Mouse (Mus musculus): ENCODE measurements at regions not wholly inside any gene's neighbourhood (a gene's known extent, or its start where the extent isn't known, plus 50 kb on each side); places are given as distances from the start of the nearest gene placed in this dataset.
"Not testable (repeated sequence)": the region's sequence is repeated elsewhere in the genome, so short reads cannot be mapped to it uniquely, and the experiment has no call there.

DNA sequence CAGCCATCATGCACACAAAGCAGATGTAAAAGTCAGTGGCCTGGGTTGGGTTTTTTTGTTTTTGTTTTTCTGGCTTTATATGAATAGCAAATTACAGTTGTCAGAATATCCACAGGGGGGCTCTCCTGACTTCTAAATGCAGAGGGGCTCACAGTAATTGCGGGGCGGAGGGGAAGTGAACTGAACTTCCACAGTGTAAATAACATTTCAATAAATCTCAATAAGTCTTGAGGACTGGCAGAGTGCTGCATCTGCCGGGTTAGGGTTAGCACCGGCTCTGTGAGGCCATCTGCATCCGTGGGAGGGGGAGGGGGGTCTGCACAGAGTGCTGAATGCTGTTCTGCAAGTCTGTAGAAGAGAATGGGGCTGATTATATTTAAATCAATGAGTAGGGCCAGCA lies 50.3 kb upstream of the Arl4c start:
- in situ Hi-C loops (cut with MboI, MseI), result loop anchor here (25.0 kb wide), 1 partner anchor 565 kb away; no protein-coding TSS in a partner anchor

- in situ Hi-C loops (cut with MboI, MseI), result loop anchor here (25.0 kb wide), 1 partner anchor 569 kb away; no protein-coding TSS in a partner anchor
These were observed 54.6 kb upstream of the Arl4c start for GRCm38 (mm10) chr1:88756658-88757057.

GRCm38 (mm10) chr1:88757162-88757561 lies 55.1 kb upstream of the Arl4c start:
- in situ Hi-C loops (cut with MboI, MseI), result loop anchor here (25.0 kb wide), 1 partner anchor 570 kb away; no protein-coding TSS in a partner anchor

- in situ Hi-C loops (cut with MboI, MseI), result loop anchor here (25.0 kb wide), 1 partner anchor 570 kb away; no protein-coding TSS in a partner anchor
These were observed 55.7 kb upstream of the Arl4c start for GRCm38 (mm10) chr1:88757746-88758145.

DNA sequence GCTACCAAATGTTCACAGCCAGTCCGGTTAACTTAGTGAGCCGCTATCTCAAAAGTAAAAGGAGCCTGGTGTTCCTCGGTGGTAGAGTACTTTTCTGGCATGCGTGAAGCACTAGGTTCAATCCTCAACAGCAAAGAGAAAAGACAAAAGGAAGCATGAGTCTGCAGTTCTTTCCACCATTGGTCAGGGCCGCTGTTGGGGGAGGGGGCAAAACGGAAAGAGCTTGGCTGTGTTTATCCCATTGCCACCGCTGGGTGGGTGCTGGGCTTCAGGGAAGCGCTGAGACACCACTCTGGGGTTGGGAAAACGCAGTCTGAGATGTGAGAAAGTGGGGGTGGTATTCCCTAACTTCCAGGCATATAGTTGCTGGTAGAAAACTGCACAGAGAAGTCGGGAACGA lies 58.6 kb upstream of the Arl4c start:
- in situ Hi-C loops (cut with MboI, MseI), result loop anchor here (25.0 kb wide), 1 partner anchor 573 kb away; no protein-coding TSS in a partner anchor

GRCm38 (mm10) chr1:88761121-88761520 lies 59.1 kb upstream of the Arl4c start:
- in situ Hi-C loops (cut with MboI, MseI), result loop anchor here (25.0 kb wide), 1 partner anchor 574 kb away; no protein-coding TSS in a partner anchor

- in situ Hi-C loops (cut with MboI, MseI), result loop anchor here (25.0 kb wide), 1 partner anchor 577 kb away; no protein-coding TSS in a partner anchor
These were observed 61.8 kb upstream of the Arl4c start for GRCm38 (mm10) chr1:88763725-88764364.

- in situ Hi-C loops (cut with MboI, MseI), result loop anchor here (25.0 kb wide), 1 partner anchor 577 kb away; no protein-coding TSS in a partner anchor
These were observed 62.5 kb upstream of the Arl4c start for GRCm38 (mm10) chr1:88764478-88764877.

- in situ Hi-C loops (cut with MboI, MseI), result loop anchor here (25.0 kb wide), 1 partner anchor 1290 kb away; no protein-coding TSS in a partner anchor
These were observed 75.0 kb upstream of the Arl4c start for GRCm38 (mm10) chr1:88777009-88777408.

DNA sequence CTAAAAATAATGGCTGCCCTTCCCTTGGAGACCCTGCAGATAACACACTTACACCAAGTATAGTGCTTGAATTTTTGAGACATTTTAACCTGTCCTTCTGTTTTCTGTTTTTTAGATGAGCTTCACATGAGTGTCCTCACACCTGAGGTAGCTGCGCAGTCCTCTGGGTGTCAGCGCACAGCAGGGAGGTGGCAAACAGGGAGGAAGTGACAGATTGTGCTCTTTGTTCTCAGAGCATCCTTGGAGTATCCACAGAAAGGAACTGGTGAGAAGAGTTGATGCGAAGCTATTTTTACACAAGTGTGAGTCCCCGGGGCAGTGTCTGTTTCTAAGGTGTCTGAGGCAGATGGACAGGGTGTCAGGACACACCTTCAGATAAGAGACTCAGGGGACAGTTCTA lies 78.2 kb upstream of the Arl4c start:
- in situ Hi-C loops (cut with MboI, MseI), result loop anchor here (25.0 kb wide), 1 partner anchor 1293 kb away; no protein-coding TSS in a partner anchor

DNA sequence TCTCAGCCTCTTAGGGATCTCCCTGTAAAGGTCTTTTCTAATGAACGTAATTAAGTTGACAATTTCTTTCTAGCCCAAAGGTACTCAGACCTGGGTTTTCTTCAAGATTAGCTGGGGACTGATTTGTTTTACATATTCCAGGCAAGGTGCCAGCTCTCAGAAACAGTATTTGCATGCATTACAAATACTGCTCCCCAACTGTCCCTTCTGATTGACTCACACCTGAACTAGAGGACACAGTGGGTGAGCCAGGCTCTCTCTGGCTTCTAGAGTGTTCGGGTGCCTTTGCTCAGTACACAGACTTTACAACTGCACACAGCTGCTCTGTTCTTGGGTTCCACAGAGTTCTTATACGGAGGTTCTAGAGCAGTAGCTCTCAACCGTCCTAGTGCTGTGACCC lies 81.1 kb upstream of the Arl4c start:
- in situ Hi-C loops (cut with MboI, MseI), result loop anchor here (25.0 kb wide), 1 partner anchor 1296 kb away; no protein-coding TSS in a partner anchor

DNA sequence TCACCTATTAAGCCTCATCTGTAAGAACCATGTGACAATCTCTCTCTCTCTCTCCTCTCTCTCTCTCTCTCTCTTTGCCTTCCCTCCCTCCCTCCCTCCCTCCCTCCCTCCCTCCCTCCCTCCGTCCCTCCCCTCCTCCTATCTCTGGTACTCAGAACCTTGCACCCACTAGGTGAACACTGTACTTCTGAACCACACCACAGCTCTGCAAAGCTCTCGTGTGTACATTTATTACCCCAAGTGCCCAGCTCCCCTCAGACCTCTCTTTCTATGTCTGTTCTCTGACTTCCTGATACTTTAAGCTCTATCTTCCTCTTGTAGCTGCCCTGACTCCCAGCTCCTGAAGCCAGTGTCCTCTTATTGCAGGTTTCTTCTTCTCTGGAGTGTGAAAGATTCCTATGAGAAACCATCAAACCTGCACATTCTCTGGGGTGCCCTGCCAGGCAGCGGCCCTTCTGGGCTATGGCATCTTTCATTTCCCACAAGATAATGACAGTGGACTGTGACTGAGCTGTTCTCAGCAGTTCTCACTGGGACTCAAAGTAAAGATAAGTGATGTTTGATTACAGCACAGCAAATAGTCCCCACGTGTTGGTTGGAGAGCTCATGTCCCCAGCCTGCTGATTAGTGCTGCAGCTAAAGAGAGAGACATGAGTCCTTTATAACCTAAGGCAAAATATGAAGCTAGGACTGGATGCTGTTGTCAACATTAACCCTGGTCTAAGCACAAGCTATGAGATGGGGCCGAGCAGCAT lies 83.0 kb upstream of the Arl4c start:
- in situ Hi-C loops (cut with MboI, MseI), result loop anchor here (25.0 kb wide), 1 partner anchor 1298 kb away; no protein-coding TSS in a partner anchor

DNA sequence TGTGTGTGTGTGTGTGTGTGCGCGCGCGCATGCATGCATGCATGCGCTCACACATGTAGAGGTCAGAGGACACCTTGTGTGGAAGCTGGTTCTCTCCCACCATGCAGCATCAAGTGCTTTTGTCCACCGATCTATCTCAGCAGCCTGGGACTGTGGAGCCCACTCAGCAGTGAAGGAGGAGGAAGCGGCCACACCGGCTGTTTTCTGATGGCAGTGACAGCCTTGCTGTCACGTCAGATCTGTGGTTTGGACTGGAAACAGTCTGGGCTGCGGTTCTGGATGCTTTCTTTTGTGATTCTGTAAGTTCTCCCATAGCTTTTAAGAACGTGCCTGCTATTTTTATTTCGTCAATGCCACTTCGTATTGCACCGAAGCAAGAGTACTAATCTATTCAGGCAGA lies 84.0 kb upstream of the Arl4c start:
- in situ Hi-C loops (cut with MboI, MseI), result loop anchor here (25.0 kb wide), 1 partner anchor 1299 kb away; no protein-coding TSS in a partner anchor

GRCm38 (mm10) chr1:88790674-88791073 lies 88.7 kb upstream of the Arl4c start:
- in situ Hi-C loops (cut with MboI, MseI), result loop anchor here (25.0 kb wide), 1 partner anchor 1303 kb away; no protein-coding TSS in a partner anchor

GRCm38 (mm10) chr1:88794926-88795325 lies 92.9 kb upstream of the Arl4c start:
- in situ Hi-C loops (cut with MboI, MseI), result loop anchor here (25.0 kb wide), 1 partner anchor 1308 kb away; no protein-coding TSS in a partner anchor

DNA sequence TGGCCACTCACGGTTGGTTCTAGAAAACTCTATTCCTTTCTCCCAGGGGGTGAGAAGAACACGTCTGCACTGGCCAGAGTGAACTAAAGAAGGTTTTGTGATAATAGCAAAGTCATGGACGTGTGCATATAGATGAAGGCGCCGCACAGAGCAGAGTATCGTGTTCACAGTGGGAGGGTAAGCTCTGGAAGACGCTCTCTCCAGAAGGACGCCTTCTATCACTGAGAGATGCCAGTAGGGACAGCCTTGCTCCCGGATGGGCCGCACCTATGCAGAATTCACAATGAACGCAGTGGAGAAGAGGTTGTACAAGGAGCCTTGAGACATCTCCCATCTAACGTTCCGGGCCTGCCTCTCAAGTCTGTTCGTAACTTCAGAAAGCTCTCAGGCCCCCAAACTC lies 96.5 kb upstream of the Arl4c start:
- in situ Hi-C loops (cut with MboI, MseI), result loop anchor here (25.0 kb wide), 1 partner anchor 1311 kb away; no protein-coding TSS in a partner anchor

GRCm38 (mm10) chr1:88798874-88799273 lies 96.9 kb upstream of the Arl4c start:
- in situ Hi-C loops (cut with MboI, MseI), result loop anchor here (25.0 kb wide), 1 partner anchor 1312 kb away; no protein-coding TSS in a partner anchor

DNA sequence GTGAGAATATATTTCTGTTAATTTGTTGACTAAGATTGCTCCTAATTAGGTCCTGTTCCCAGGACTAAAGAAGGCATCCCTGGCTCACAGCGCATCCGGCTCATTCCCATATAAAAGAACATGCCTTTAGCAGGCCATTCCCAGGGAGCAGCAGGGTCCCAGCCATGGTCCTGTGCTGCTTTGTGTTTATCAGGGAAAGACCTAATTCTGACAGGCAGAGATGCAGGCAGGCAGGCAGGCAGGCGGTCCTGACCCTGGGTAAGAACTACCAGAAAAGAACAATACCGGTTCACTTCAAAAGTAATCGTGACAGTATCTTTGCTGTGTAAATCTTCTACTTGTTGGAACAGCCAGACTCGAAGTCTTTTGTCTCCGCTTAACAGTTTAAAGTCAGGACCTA lies 97.3 kb upstream of the Arl4c start:
- in situ Hi-C loops (cut with MboI, MseI), result loop anchor here (25.0 kb wide), 1 partner anchor 1312 kb away; no protein-coding TSS in a partner anchor

GRCm38 (mm10) chr1:88799789-88800188 lies 97.8 kb upstream of the Arl4c start:
- in situ Hi-C loops (cut with MboI, MseI), result loop anchor here (25.0 kb wide), 1 partner anchor 1312 kb away; no protein-coding TSS in a partner anchor

DNA sequence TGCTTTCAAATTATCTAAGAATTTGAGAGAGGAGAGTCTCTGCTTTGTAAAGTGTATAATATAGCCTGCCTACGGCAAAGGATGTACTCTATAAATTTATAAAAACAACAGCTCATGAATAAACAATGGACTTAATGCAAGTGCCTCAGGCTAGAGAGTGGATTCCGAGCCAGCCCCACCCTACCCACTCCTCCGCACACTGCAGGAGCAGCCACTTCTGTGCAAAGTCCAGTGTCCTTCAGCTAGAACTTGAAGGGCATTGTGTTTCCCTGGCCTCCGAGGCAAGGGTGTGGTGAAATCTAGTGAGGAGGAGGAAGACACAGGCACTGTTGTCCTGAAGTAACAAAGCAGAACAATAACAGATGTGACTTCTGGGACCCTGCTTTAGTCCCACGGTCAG lies 98.4 kb upstream of the Arl4c start:
- in situ Hi-C loops (cut with MboI, MseI), result no loop called here

- in situ Hi-C loops (cut with MboI, MseI), result not testable (repeated sequence)
These were observed 99.1 kb upstream of the Arl4c start for GRCm38 (mm10) chr1:88801151-88801550.

GRCm38 (mm10) chr1:88806960-88807359 lies 104.9 kb upstream of the Arl4c start:
- in situ Hi-C loops (cut with MboI, MseI), result no loop called here
